Mouse (Mus musculus) retina, postnatal 1 day (tissue): ENCODE results near the gene Olfr697.
"Not testable (repeated sequence)": the region's sequence is repeated elsewhere in the genome, so short reads cannot be mapped to it uniquely, and the experiment has no call there.

ENCODE experiments used
- DNase-seq: peaks from one replicate; pipeline ENCODE4 v3.0.0-alpha.2; 2012

Gene Olfr697

GRCm38 (mm10) chr7:106742343-106742742 is at the start of gene Olfr697:
TSS of gene Olfr697 (minus strand) at chr7:106742443.
- DNase-seq: no peak

GRCm38 (mm10) chr7:106788330-106788729 is 46.1 kb upstream of the Olfr697 start:
- no peak for DNase-seq

GRCm38 (mm10) chr7:106761008-106761407 is 18.8 kb upstream of the Olfr697 start:
- DNase-seq: not testable (repeated sequence)

GRCm38 (mm10) chr7:106758800-106759199 is 16.6 kb upstream of the Olfr697 start:
- no peak for DNase-seq

- DNase-seq: no peak
Observed at GRCm38 (mm10) chr7:106755297-106755696, 13.1 kb upstream of the Olfr697 start, which contains the start of gene Olfr698. TSS of gene Olfr698 (minus strand) at chr7:106755397.

GRCm38 (mm10) chr7:106745811-106746210 is 3.6 kb upstream of the Olfr697 start:
- DNase-seq: no peak

- DNase-seq: no peak
Observed at GRCm38 (mm10) chr7:106737028-106737427, 5.2 kb downstream of the Olfr697 start.

- DNase-seq: no peak
Observed at GRCm38 (mm10) chr7:106733717-106734116, 8.5 kb downstream of the Olfr697 start.

- DNase-seq: not testable (repeated sequence)
Observed at GRCm38 (mm10) chr7:106725654-106726053, 16.6 kb downstream of the Olfr697 start.

GRCm38 (mm10) chr7:106716296-106716695 is 25.9 kb downstream of the Olfr697 start, which contains the start of gene Olfr695:
TSS of gene Olfr695 (minus strand) at chr7:106716396.
- DNase-seq: no peak

- DNase-seq: no peak
Observed at GRCm38 (mm10) chr7:106711463-106711862, 30.8 kb downstream of the Olfr697 start.

- not testable (repeated sequence) for DNase-seq
Observed at GRCm38 (mm10) chr7:106707705-106708104, 34.5 kb downstream of the Olfr697 start.

GRCm38 (mm10) chr7:106696891-106697290 is 45.4 kb downstream of the Olfr697 start:
- DNase-seq: no peak

- no peak for DNase-seq
Observed at GRCm38 (mm10) chr7:106692976-106693375, 49.3 kb downstream of the Olfr697 start.

- no peak for DNase-seq
Observed at GRCm38 (mm10) chr7:106691714-106692113, 50.5 kb downstream of the Olfr697 start, which contains the start of gene Olfr694. TSS of gene Olfr694 (minus strand) at chr7:106691814.
